Mouse (Mus musculus) CH12.LX (cell line): ENCODE results near the gene Gm20388. TPM values are rescaled to one million over a fixed set of nuclear protein-coding genes. Genes with fewer than 3 reads are reported as not detected.
A peak's percentile ranks its signal among the peaks of the same experiment; 100 is the strongest.

Experiments used
- DNase-seq: peaks from one replicate; pipeline ENCODE4 v3.0.0-alpha.2; 2013; ENCODE audit errors: extremely low read depth
- H3K27ac ChIP-seq: 2 replicates; pipeline ENCODE4 v1.5.1; 2012; ENCODE audit warnings: low read depth, mild to moderate bottlenecking, control low read depth, moderate library complexity; ENCODE audit not compliant: insufficient read depth
- H3K27me3 ChIP-seq: replicated peaks from 2 replicates; pipeline ENCODE3; 2012; ENCODE audit warnings: inconsistent platforms
- H3K36me3 ChIP-seq, 2 experiments: replicated peaks in 1 of 2; 2 replicates each; pipeline versions ENCODE3 to v1.6.1; 2012; ENCODE audit warnings: inconsistent platforms in 1 of 2, low read length in 1 of 2, mild to moderate bottlenecking in 1 of 2, mixed read lengths in 1 of 2, moderate library complexity in 1 of 2; ENCODE audit not compliant: control insufficient read depth in 1 of 2, insufficient read depth in 1 of 2
- H3K4me1 ChIP-seq, 2 experiments: 2 replicates each; pipeline ENCODE4 v1.6.1; 2012; ENCODE audit warnings: inconsistent platforms in 1 of 2, moderate library complexity in 1 of 2; ENCODE audit not compliant: insufficient read depth in 2 of 2, control insufficient read depth in 1 of 2
- H3K4me2 ChIP-seq: 2 replicates; pipeline ENCODE4 v1.6.1; 2012; ENCODE audit warnings: low read depth, mild to moderate bottlenecking, control low read depth; ENCODE audit not compliant: poor library complexity, insufficient read depth, severe bottlenecking
- H3K4me3 ChIP-seq, 3 experiments: fragments of 150-350 bp in 1 of 3; sonication (generic) in 1 of 3; replicated peaks in 1 of 3; 2 replicates each; pipeline versions ENCODE3 to v1.5.1; 2011 to 2012; ENCODE audit warnings: low read depth in 2 of 3, low read length in 2 of 3, mild to moderate bottlenecking in 2 of 3, moderate library complexity in 2 of 3, control low read depth in 1 of 3, improper control_type of control experiment in 1 of 3, inconsistent platforms in 1 of 3, mixed read lengths in 1 of 3; ENCODE audit not compliant: poor library complexity in 1 of 3
- H3K79me2 ChIP-seq: replicated peaks from 2 replicates; pipeline ENCODE4 v1.6.1; 2012; ENCODE audit warnings: mild to moderate bottlenecking, moderate library complexity; ENCODE audit not compliant: control insufficient read depth, poor library complexity, insufficient read depth, severe bottlenecking; ENCODE audit errors: extremely low read depth
- H3K9ac ChIP-seq: 2 replicates; pipeline ENCODE4 v1.6.1; 2012; ENCODE audit warnings: low read depth, mild to moderate bottlenecking, control low read depth, moderate library complexity; ENCODE audit not compliant: insufficient read depth
- H3K9me3 ChIP-seq: replicated peaks from 2 replicates; pipeline ENCODE3; 2012; ENCODE audit warnings: low read length, inconsistent platforms, mixed read lengths
- BHLHE40 ChIP-seq: IDR thresholded peaks from 2 replicates; pipeline ENCODE4 v1.6.1; 2011; ENCODE audit warnings: mild to moderate bottlenecking, low read depth, low read length, improper control_type of control experiment
- CHD1 ChIP-seq: IDR thresholded peaks from 2 replicates; pipeline ENCODE4 v1.6.1; 2012; ENCODE audit warnings: low read depth, low read length, improper control_type of control experiment, inconsistent platforms
- CHD2 ChIP-seq: IDR thresholded peaks from 2 replicates; pipeline ENCODE4 v1.6.1; 2011; ENCODE audit warnings: low read length, improper control_type of control experiment
- CTCF ChIP-seq, 2 experiments: IDR thresholded peaks in 1 of 2; conservative IDR thresholded peaks in 1 of 2; 2 replicates each; pipeline ENCODE4 v1.5.1; 2011 to 2012; ENCODE audit warnings: low read depth in 2 of 2, low read length in 2 of 2, improper control_type of control experiment in 1 of 2, inconsistent platforms in 1 of 2, mild to moderate bottlenecking in 1 of 2, moderate library complexity in 1 of 2
- EP300 ChIP-seq: IDR thresholded peaks from 2 replicates; pipeline ENCODE4 v1.6.1; 2011; ENCODE audit warnings: low read length, improper control_type of control experiment
- ETS1 ChIP-seq: conservative IDR thresholded peaks from 2 replicates; pipeline ENCODE4 v1.6.1; 2012; ENCODE audit warnings: low read depth, mild to moderate bottlenecking, inconsistent platforms, low read length, improper control_type of control experiment, moderate library complexity
- IRF4 ChIP-seq: IDR thresholded peaks from 2 replicates; pipeline ENCODE4 v1.6.1; 2014; ENCODE audit warnings: low read depth, mild to moderate bottlenecking, inconsistent platforms, low read length, improper control_type of control experiment
- MAFK ChIP-seq: IDR thresholded peaks from 2 replicates; pipeline ENCODE4 v1.6.1; 2011; ENCODE audit warnings: low read length, improper control_type of control experiment; ENCODE audit not compliant: insufficient replicate concordance
- MAX ChIP-seq: IDR thresholded peaks from 2 replicates; pipeline ENCODE4 v1.6.1; 2011; ENCODE audit warnings: low read length, improper control_type of control experiment
- MAZ ChIP-seq: IDR thresholded peaks from 2 replicates; pipeline ENCODE4 v1.6.1; 2012; ENCODE audit warnings: low read depth, mild to moderate bottlenecking, inconsistent platforms, low read length, improper control_type of control experiment, moderate library complexity
- MEF2A ChIP-seq: IDR thresholded peaks from 2 replicates; pipeline ENCODE4 v1.6.1; 2014; ENCODE audit warnings: low read depth, mild to moderate bottlenecking, inconsistent platforms, low read length, improper control_type of control experiment, borderline replicate concordance
- MXI1 ChIP-seq: IDR thresholded peaks from 2 replicates; pipeline ENCODE4 v1.6.1; 2011; ENCODE audit warnings: mild to moderate bottlenecking, low read depth, low read length, improper control_type of control experiment
- POLR2A ChIP-seq: IDR thresholded peaks from 2 replicates; pipeline ENCODE4 v1.6.1; 2011; ENCODE audit warnings: low read depth, mild to moderate bottlenecking, improper control_type of control experiment, low read length
- POLR2AphosphoS2 ChIP-seq: IDR thresholded peaks from 2 replicates; pipeline ENCODE4 v1.6.1; 2011; ENCODE audit warnings: low read depth, low read length, improper control_type of control experiment
- RCOR1 ChIP-seq: conservative IDR thresholded peaks from 2 replicates; pipeline ENCODE4 v1.6.1; 2012; ENCODE audit warnings: low read depth, mild to moderate bottlenecking, inconsistent platforms, low read length, improper control_type of control experiment
- SIN3A ChIP-seq: IDR thresholded peaks from 2 replicates; pipeline ENCODE4 v1.6.1; 2012; ENCODE audit warnings: low read length, improper control_type of control experiment, inconsistent platforms
- SMC3 ChIP-seq: IDR thresholded peaks from 2 replicates; pipeline ENCODE4 v1.6.1; 2011; ENCODE audit warnings: low read depth, low read length, improper control_type of control experiment
- TCF12 ChIP-seq: IDR thresholded peaks from 2 replicates; pipeline ENCODE4 v1.6.1; 2014; ENCODE audit warnings: low read depth, mild to moderate bottlenecking, inconsistent platforms, low read length, improper control_type of control experiment
- dilution Hi-C: fragments of 300-500 bp; cut with MboI; formaldehyde crosslinking; loops from 2 replicates; pipeline ENCODE4 v1.14.3; 2020; ENCODE audit warnings: low sequenced_read_pairs; ENCODE audit not compliant: extremely low pct_unique_long_range_greater_than_20kb, extremely low pct_ligation_motif_present
- in situ Hi-C: fragments of 300-500 bp; cut with MboI; formaldehyde crosslinking; loops from 3 replicates; pipeline ENCODE4 v1.14.3; 2019; ENCODE audit warnings: low sequenced_read_pairs, low pct_ligation_motif_present, low pct_unique_long_range_greater_than_20kb, mixed read lengths
- polyA plus RNA-seq: library from polyadenylated mRNA; unstranded; fragments of >175 nt; gene quantifications from 2 replicates; pipeline ENCODE4 v1.2.1, GENCODE M21; 2012; ENCODE audit warnings: low read depth; ENCODE audit not compliant: insufficient read length
- total RNA-seq, 2 experiments: library from RNA; depleted of rRNA; stranded (reverse); fragments of 300-350 nt in 1 of 2; fragments of >200 nt in 1 of 2; gene quantifications; 2 replicates each; pipeline ENCODE4 v1.2.3; 2012 to 2014

The Gm20388 gene
- total and polyA plus RNA-seq, 3 experiments, result 14.8 to 26.3 (median 22.2) TPM

- H3K9me3 ChIP-seq, result peaks cover 10% of the 10 kb centered on the region
- no peaks in the 10 kb centered on the region for H3K27me3 ChIP-seq
- peak overlapping the region; percentile 3 for H3K4me2 ChIP-seq
- peak overlapping the region; percentile 86 for H3K27ac ChIP-seq
- TF ChIP-seq ETS1, result peak; percentile 75
- TF ChIP-seq RCOR1, result 0 out of 2 replicates have a peak, but pooled peaks have one; percentile 65
- peak; percentile 75 for TF ChIP-seq EP300
- no peak; the same call in 1 of the 2 replicates for TF ChIP-seq MXI1
- peak; percentile 89 for TF ChIP-seq MEF2A
- TF ChIP-seq MAX, result no peak
- peak; percentile 49; the same call in 1 of the 2 replicates for TF ChIP-seq SIN3A
- TF ChIP-seq POLR2A, result no peak
- no peak for TF ChIP-seq CHD2
- TF ChIP-seq TCF12, result peak; percentile 88
- 0 out of 2 replicates have a peak, but pooled peaks have one; percentile 48 for TF ChIP-seq MAFK
- 0 out of 2 replicates have a peak, but pooled peaks have one; percentile 31 for TF ChIP-seq MAZ
- TF ChIP-seq IRF4, result peak; percentile 75
- TF ChIP-seq, all 38 proteins: peak for 9
- dilution Hi-C loops, result no loop called here
- Histone ChIP-seq H3K4me1 (peaks cover 69 to 88% of the 10 kb centered on the region in 2 experiments), H3K36me3 (peaks cover 3 to 37% of the 10 kb centered on the region in 2 experiments), H3K9ac (peak overlapping the region; percentile 26), H3K4me3 (no peak overlapping the region), H3K79me2 (peaks cover 4% of the 10 kb centered on the region; the same call in 1 of the 2 replicates)
- in situ Hi-C loops, result loop anchor here (5.0 kb wide), 1 partner anchor 47 kb away; the partner anchor contains the start of gene Galnt2
- peak; percentile 83 for DNase-seq
Observed at GRCm38 (mm10) chr8:124278956-124279689, 4368.5 kb downstream of the Gm20388 start.

- Histone ChIP-seq H3K9ac (no peak overlapping the region), H3K4me1 (peaks cover 68 to 88% of the 10 kb centered on the region in 2 experiments), H3K36me3 (peaks cover 3 to 37% of the 10 kb centered on the region in 2 experiments), H3K27me3 (no peaks in the 10 kb centered on the region), H3K9me3 (peaks cover 10% of the 10 kb centered on the region), H3K4me2 (0 out of 2 replicates have a peak overlapping the region, but pooled peaks have one; percentile 3), H3K27ac (peak overlapping the region; percentile 86), H3K79me2 (peaks cover 4% of the 10 kb centered on the region; the same call in 1 of the 2 replicates), H3K4me3 (peak overlapping the region in 1 of 3 experiments; percentile 48)
- in situ Hi-C loops (loop anchor here (5.0 kb wide), 1 partner anchor 47 kb away; the partner anchor contains the start of gene Galnt2), dilution Hi-C loops (no loop called here)
- no peak for DNase-seq
- TF ChIP-seq ETS1 (no peak), SMC3 (0 out of 2 replicates have a peak, but pooled peaks have one; percentile 4), CHD1 (no peak), RCOR1 (0 out of 2 replicates have a peak, but pooled peaks have one; percentile 4), CTCF (conservative IDR thresholded peaks at IDR 0.05 in 1 of 2, IDR thresholded peaks at IDR 0.05 in 1 of 2; ENCODE audit: low read depth in 2 of 2, low read length in 2 of 2) (no peak), MAX (peak; percentile 52), POLR2AphosphoS2 (no peak), BHLHE40 (peak; percentile 76)
Observed at GRCm38 (mm10) chr8:124279690-124279985, 4369.0 kb downstream of the Gm20388 start.
